Mouse (Mus musculus) kidney, embryonic 16.5 days (tissue): ENCODE measurements around the gene Lpin3. TPM values are rescaled to one million over a fixed set of nuclear protein-coding genes. Genes with fewer than 3 reads are reported as not detected.

ENCODE experiments used
- ATAC-seq: fragments of 200-750 bp; cut with Nextera tagmentation; 2 replicates; pipeline ENCODE4 v1.8.0; 2017; ENCODE audit warnings: moderate TSS enrichment; ENCODE audit not compliant: low FRiP score, low TSS enrichment
- H3K27ac ChIP-seq: fragments of 300-500 bp; sonication (generic); 2 replicates; pipeline ENCODE4 v1.5.1; 2014; ENCODE audit warnings: low read length
- H3K27me3 ChIP-seq: fragments of 300-500 bp; sonication (generic); 2 replicates; pipeline ENCODE4 v1.6.1; 2014; ENCODE audit warnings: low read length, control low read depth, mixed read lengths; ENCODE audit not compliant: insufficient read depth
- H3K36me3 ChIP-seq: fragments of 300-500 bp; sonication (generic); 2 replicates; pipeline ENCODE4 v1.6.1; 2014; ENCODE audit warnings: low read length, control low read depth, mixed read lengths; ENCODE audit not compliant: insufficient read depth
- H3K4me1 ChIP-seq: fragments of 300-500 bp; sonication (generic); 2 replicates; pipeline ENCODE4 v1.6.1; 2014; ENCODE audit warnings: low read length, control low read depth, mixed read lengths; ENCODE audit not compliant: insufficient read depth
- H3K4me2 ChIP-seq: fragments of 300-500 bp; sonication (generic); replicated peaks from 2 replicates; pipeline ENCODE4 v1.6.1; 2014; ENCODE audit warnings: low read depth, low read length
- H3K4me3 ChIP-seq: fragments of 300-500 bp; sonication (generic); 2 replicates; pipeline ENCODE4 v1.5.1; 2014; ENCODE audit warnings: mild to moderate bottlenecking, low read length
- H3K9ac ChIP-seq: fragments of 300-500 bp; sonication (generic); replicated peaks from 2 replicates; pipeline ENCODE4 v1.6.1; 2014; ENCODE audit warnings: low read length
- H3K9me3 ChIP-seq: fragments of 300-500 bp; sonication (generic); 2 replicates; pipeline ENCODE4 v1.6.1; 2016; ENCODE audit warnings: low read length, control low read depth
- WGBS: fragments of 180-500 bp; shearing (Covaris S2); extraction: QIAGEN DNeasy Blood & Tissue Kit; methylation state at CpG from one replicate; pipeline ENCODE4 v1.1.7; 2014; 5-methylcytosine and 5-hydroxymethylcytosine counted together
- polyA plus RNA-seq: library from polyadenylated mRNA; unstranded; fragments of >200 nt; fragmentation: Nextera tagmentation; extraction: Ambion mirVana; gene quantifications from 2 replicates; pipeline ENCODE4 v1.2.1, GENCODE M21; 2015

The Lpin3 gene
- polyA plus RNA-seq, 1 experiment from 2014 or later: 3.5 TPM

DNA sequence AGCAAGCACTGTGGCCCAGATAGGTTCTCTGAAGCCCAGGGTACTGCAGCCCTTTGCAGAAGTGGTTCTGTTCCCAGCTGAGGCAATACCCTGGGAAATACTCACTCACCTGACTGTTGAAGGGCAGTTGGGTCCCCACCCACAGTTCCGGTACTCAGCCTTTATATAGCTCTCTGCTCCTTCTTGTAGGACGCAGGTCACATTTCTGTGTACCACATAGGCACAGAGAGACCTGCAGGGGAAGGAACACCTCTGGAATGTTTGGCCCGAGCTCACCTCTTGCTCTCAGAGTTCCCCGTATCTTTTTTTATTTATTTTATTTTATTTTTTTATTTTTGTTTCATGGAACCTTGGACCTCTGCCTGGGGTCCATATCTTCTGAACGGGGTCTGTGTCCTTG, 30.2 kb downstream of the Lpin3 start:
- Histone ChIP-seq H3K4me2 (no peak overlapping the region), H3K27ac (no peak overlapping the region), H3K4me1 (0 out of 2 replicates have a peak, but pooled peaks cover 8% of the 10 kb centered on the region), H3K4me3 (no peak overlapping the region), H3K27me3 (peaks cover 48% of the 10 kb centered on the region), H3K9me3 (no peaks in the 10 kb centered on the region), H3K36me3 (no peaks in the 10 kb centered on the region), H3K9ac (no peak overlapping the region)
- ATAC-seq: no peak
- WGBS: 88% methylated on average over 5 of the region's 5 CpGs

DNA sequence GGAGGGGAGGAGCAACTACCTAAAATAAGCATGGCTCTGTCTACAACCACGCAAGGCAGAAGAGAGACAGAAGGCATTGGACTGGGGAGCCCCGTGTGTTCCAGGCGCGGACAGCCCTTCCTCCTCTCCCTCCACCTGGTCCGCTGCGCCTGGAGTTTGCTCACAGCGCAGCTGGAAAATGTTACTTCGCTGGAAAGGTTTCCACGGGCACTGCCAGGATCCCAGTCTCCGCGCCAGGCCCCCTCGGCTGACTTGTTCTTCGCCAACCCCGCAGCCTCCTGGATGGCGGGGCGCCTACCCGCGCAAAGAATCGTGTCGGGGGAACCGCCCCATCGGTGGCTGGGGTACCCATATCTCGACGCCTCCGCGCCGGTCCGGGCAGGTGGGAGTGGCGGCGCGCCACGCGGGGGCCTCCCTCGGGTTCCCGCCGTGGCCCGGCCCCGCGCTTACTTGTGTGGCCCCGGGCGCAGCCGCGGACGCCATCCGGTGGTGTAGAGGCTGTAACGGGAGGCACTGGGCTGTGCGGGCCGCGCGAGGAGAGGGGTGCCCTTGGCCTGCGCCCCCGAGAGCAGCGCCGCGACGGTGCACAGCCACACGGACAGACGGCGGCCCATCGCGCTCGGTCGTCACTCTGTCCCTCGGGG, 31.2 kb downstream of the Lpin3 start:
- Histone ChIP-seq H3K4me1 (0 out of 2 replicates have a peak, but pooled peaks cover 8% of the 10 kb centered on the region), H3K4me3 (peak overlapping the region; percentile 57), H3K36me3 (no peaks in the 10 kb centered on the region), H3K9ac (peak overlapping the region; percentile 69), H3K27ac (no peak overlapping the region), H3K9me3 (no peaks in the 10 kb centered on the region), H3K27me3 (peaks cover 48% of the 10 kb centered on the region), H3K4me2 (peak overlapping the region; percentile 96)
- 1% methylated on average over 64 of the region's 64 CpGs for WGBS
- peak; percentile 53; the same call in 1 of the 2 replicates for ATAC-seq

DNA sequence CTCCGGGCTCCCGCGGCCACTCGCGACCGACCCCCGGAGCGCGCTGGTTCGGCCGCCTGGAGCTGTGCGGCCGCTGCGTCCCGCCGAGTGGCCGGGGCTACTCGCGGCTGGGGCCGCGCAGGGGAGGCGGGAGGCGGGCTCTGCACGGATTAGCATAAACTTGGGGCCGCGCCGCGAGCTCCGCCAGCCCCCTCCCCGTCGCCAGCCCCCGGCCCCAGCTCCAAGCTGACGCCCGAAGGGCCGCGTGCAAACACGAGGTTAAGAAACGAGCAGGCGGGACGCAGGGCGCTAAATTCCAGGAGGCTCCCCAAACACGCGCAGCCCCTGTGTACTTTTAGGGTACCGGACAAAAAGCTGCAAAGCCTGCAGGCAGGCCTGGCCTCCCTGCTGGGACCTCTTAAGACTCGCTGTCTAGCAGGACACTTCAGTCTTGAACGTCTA, 31.8 kb downstream of the Lpin3 start, which contains the start of gene Emilin3:
Emilin3 (minus strand) TSS at position 98 of the 441 bp plus-strand sequence.
- Histone ChIP-seq H3K36me3 (no peaks in the 10 kb centered on the region), H3K9ac (peak within 1 kb of the TSS; percentile 69), H3K4me3 (peak within 1 kb of the TSS; percentile 57), H3K9me3 (no peaks in the 10 kb centered on the region), H3K27ac (no peak within 1 kb of the TSS), H3K4me2 (peak within 1 kb of the TSS; percentile 96), H3K27me3 (peaks cover 48% of the 10 kb centered on the region), H3K4me1 (0 out of 2 replicates have a peak, but pooled peaks cover 8% of the 10 kb centered on the region)
- 2% methylated on average over 38 of the region's 46 CpGs for WGBS
- ATAC-seq: peak; percentile 67

DNA sequence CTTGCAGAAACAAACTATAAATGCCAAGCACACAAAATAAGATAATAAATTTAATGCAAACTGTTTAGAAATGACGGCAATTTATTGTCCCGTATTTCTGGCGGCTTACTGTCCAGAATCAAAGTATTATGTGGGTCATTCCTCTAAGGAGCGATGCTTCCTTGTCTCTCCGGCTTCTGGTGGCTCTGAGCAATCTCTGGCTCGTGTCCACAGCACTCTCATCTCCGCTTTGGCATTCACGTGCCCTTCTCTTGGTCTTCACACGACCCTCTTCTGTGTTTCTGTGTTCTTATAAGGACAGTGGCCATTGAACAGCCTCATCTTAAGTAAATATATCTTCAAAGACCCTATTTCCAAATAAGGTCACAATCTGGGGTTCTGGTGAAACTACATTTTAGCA, 34.2 kb downstream of the Lpin3 start:
- peaks cover 45% of the 10 kb centered on the region for H3K27me3 ChIP-seq
- H3K4me2 ChIP-seq: no peak overlapping the region
- WGBS: 79% methylated on average over 9 of the region's 9 CpGs
- no peak overlapping the region; the same call in 1 of the 2 replicates for H3K27ac ChIP-seq
- ATAC-seq: no peak
- H3K9ac ChIP-seq: no peak overlapping the region
- H3K4me3 ChIP-seq: no peak overlapping the region
- H3K36me3 ChIP-seq: no peaks in the 10 kb centered on the region
- no peaks in the 10 kb centered on the region for H3K9me3 ChIP-seq
- H3K4me1 ChIP-seq: 0 out of 2 replicates have a peak, but pooled peaks cover 8% of the 10 kb centered on the region

DNA sequence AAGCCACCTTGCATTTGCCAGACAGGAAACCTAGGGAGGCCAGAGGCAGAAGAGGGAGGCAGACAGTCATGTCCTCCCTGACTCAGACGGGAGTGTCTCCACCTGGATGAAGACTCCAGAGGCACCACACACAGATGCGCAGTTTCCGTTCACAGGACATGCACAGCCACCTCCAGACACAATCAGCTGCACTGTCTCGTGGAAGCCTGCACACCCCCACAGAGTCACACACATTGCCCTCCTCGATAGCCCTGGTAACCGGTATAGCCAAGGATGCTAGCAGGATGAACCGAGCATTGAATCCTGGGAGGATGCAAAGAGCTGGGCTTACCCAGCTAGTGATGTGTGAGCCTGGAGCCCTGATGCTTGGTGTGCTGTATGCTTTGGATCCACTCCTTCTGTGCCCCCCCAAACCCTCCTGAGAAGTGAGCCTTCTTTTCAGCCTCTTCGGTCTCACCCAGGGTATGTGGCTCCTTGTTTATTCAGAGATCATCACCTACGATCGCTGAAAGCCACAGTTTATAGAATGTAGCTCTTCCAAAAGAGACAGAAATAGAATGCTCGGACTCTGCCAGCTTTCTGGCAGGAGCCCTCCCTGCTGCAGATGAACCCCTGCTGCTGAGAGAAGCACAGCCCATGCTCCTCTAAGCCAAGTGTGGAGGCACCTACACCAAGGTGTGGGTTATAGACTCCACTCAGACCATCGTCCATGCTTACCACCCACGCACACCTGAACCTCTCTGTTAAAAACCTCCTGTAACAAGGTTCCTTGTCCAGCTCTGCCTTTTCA, 35.5 kb downstream of the Lpin3 start:
- H3K27ac ChIP-seq: no peak overlapping the region
- H3K4me2 ChIP-seq: no peak overlapping the region
- H3K9ac ChIP-seq: no peak overlapping the region
- H3K4me3 ChIP-seq: no peak overlapping the region
- no peaks in the 10 kb centered on the region for H3K9me3 ChIP-seq
- peaks cover 36% of the 10 kb centered on the region for H3K27me3 ChIP-seq
- no peaks in the 10 kb centered on the region for H3K36me3 ChIP-seq
- WGBS: 64% methylated on average over 13 of the region's 13 CpGs
- ATAC-seq: no peak
- H3K4me1 ChIP-seq: 0 out of 2 replicates have a peak, but pooled peaks cover 8% of the 10 kb centered on the region

DNA sequence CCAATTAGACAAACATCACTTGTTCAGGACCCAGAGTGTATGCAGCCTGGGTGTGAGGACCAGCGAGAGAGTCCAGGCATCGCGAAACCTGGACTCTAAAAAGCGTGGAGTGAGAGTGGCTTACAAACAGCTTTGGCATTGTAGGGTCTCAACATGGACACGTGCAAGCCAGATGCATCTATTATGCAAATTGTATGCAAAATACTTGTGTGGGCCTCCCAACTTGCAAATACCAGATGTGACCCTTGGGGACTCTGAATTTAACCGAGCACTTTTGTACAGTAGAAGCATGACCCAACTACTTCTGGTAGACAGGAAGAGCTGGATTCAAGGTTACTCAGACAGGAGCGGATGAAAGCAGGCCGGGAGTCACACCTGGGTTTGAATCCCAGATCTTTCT, 36.2 kb downstream of the Lpin3 start:
- H3K9me3 ChIP-seq: no peaks in the 10 kb centered on the region
- peaks cover 29% of the 10 kb centered on the region for H3K27me3 ChIP-seq
- 84% methylated on average over 8 of the region's 8 CpGs for WGBS
- H3K27ac ChIP-seq: no peak overlapping the region
- H3K9ac ChIP-seq: no peak overlapping the region
- H3K4me1 ChIP-seq: 0 out of 2 replicates have a peak, but pooled peaks cover 2% of the 10 kb centered on the region
- H3K4me2 ChIP-seq: no peak overlapping the region
- no peaks in the 10 kb centered on the region for H3K36me3 ChIP-seq
- no peak for ATAC-seq
- H3K4me3 ChIP-seq: no peak overlapping the region

DNA sequence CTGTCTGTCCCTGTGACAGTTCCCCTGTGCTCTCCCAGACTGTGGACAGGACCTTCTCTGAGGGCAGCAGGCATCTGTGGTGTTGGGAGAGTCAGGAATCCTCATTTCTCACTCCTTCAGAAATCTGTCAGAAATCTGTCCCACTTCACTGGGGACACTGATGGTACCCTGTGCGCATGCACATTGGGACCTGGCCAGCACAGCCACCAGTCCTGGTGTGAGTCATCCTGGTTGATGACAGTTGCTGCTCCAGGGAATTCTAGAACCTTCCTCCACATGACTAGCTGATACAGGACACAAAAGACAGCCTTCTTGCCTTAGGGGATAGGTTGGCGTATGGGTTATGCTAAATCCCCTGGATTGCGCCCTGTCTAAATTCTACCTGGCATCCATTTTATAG, 36.8 kb downstream of the Lpin3 start:
- Histone ChIP-seq H3K36me3 (no peaks in the 10 kb centered on the region), H3K4me1 (no peaks in the 10 kb centered on the region), H3K27me3 (peaks cover 23% of the 10 kb centered on the region), H3K9me3 (no peaks in the 10 kb centered on the region), H3K27ac (no peak overlapping the region), H3K4me3 (no peak overlapping the region), H3K4me2 (no peak overlapping the region), H3K9ac (no peak overlapping the region)
- ATAC-seq: no peak
- WGBS: 96% methylated on average over 3 of the region's 3 CpGs

DNA sequence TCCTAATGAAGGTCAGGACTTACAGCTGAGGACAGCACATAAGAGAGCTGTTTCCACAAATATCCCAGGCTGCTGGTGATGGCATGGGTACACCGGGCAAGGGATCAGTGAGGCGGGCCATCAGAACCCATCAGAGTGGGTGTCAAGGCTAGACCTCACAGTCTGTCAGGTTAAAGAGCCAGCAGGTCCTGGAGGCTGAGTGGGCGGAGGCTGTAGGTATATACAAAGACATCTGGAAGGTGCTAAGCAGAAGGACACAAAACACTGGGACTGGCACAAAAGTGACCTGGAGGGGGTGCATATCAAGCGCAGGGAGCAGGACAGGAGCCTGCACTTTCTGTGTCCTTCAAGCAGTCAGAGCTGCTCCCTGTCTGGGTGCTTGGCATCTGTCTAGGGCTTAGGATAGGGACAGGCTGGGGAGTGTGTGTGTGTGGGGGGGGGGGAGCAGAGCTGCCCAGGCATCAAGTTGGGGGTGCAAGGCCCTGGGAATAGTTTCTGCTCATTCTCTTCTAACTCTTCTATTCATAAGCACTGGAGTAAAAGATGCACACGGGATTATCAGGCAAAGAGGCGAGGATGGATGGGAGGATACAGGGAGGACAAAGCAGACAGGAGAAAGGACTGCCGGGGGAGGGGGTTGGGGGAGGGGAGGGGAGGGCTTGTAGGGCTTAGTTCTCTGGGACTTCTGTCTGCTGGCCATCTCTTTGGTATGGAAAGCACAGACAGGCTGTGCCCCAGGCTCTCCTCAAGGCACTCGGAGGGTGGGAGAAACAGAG, 37.9 kb downstream of the Lpin3 start:
- H3K27ac ChIP-seq: no peak overlapping the region
- H3K4me3 ChIP-seq: no peak overlapping the region
- H3K27me3 ChIP-seq: peaks cover 13% of the 10 kb centered on the region
- H3K4me2 ChIP-seq: no peak overlapping the region
- ATAC-seq: no peak
- WGBS: 73% methylated on average over 8 of the region's 8 CpGs
- no peaks in the 10 kb centered on the region for H3K4me1 ChIP-seq
- no peaks in the 10 kb centered on the region for H3K36me3 ChIP-seq
- no peaks in the 10 kb centered on the region for H3K9me3 ChIP-seq
- no peak overlapping the region for H3K9ac ChIP-seq

DNA sequence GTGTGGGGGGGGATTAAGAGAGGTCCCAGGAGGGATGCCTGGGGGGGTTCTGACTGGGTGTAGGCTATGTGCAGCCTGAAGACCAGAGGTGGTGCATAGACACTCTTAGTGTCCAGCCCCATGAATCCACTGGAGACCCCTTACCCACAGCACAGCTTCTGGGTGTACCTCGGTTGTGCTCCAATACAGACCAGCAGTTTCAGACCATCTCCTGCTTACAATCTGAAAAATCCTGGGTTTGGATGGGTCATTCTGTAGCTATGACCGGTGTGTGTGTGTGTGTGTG, 38.4 kb downstream of the Lpin3 start:
- WGBS: 82% methylated on average over 2 of the region's 2 CpGs
- ATAC-seq: no peak
- Histone ChIP-seq H3K36me3 (no peaks in the 10 kb centered on the region), H3K4me3 (no peak overlapping the region), H3K4me1 (no peaks in the 10 kb centered on the region), H3K27ac (no peak overlapping the region), H3K9me3 (no peaks in the 10 kb centered on the region), H3K9ac (no peak overlapping the region), H3K27me3 (peaks cover 10% of the 10 kb centered on the region), H3K4me2 (no peak overlapping the region)
